Mouse (Mus musculus) telencephalon, adult 2 months (tissue): ENCODE measurements around the gene Zfp422.

Experiments
- DNase-seq: peaks from one replicate; pipeline ENCODE4 v3.0.0-alpha.2; 2011; ENCODE audit warnings: low read depth, low spot score

Gene Zfp422

DNA sequence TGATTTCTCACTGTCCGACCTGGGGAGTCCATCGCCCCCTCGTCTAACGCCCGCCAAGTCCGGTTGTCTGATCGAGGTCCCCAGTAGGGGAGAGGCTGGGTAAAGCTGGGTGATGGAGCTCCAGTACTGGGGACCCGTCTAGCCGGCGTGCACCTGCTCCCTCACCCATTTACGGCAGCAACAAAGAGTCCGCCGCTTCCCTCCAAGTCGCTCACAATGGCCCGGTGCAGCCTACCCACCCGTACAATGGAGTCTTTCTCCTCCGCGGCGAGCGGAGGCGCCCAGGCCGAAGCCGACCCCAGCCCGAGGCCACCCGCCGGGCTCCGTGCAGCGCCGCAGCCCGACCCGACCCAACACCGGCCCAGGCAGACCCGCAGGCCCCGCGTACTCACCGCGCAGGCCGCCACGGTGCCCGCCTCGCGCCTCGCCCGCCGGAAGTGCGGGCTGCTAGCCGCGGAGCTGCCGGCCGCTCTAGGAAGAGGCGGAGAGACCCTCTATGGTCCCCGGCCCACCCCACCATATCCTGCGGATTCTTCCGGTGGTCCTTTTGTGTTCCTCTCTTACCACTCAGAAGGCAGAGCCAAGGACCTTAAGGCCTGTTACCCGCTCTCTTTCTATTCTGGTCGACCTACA lies at the start of gene Zfp422:
Zfp422 (minus strand) TSS at position 461 of the 633 bp plus-strand sequence.
- DNase-seq: peak; percentile 53

DNA sequence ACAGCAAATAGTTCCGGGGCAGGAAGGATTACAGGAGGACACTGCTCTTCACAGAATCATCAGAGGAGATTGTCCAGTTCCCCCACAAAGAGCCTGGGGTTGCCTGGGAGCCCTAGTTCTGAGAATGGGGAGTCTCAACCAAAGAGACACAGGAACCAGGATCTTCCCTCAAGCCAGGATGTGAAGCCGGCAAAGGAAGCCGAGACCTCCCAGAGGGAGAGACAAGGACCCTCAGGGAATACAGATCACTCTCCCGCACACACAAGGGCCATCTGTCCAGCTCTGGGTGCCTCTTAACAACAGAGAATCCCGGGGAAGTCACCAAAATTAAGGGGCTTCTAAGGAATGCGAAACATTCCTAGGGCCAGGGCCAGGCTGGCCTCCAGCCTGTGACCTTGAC lies 48.5 kb upstream of the Zfp422 start:
- DNase-seq: no peak

DNA sequence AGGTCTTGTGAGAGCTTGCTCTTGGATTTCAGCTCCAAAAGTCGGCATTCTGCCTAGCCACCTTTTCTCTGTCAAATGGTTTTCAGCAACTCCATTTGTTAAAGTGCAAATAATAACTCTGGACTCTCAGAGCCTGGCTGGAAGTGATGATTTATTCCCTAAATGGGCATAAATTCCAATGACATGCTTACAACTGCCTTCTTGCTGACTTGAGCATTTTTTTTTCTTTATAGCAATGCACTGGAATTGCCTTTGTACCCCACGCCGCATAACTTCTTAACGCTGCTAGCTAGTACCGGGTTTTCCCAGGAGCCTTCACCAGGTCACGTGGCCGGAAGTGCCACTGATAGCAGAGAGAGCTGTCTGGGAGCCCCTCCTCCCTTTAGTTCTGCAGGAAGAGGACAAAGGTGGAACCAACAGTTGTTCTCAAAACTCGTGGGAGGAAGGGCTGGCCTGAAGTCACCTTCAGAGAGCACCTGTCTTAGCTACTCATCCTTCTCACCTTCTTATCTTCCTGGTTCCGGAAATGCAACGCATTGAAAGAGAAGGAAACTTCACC lies 47.6 kb upstream of the Zfp422 start:
- no peak for DNase-seq

DNA sequence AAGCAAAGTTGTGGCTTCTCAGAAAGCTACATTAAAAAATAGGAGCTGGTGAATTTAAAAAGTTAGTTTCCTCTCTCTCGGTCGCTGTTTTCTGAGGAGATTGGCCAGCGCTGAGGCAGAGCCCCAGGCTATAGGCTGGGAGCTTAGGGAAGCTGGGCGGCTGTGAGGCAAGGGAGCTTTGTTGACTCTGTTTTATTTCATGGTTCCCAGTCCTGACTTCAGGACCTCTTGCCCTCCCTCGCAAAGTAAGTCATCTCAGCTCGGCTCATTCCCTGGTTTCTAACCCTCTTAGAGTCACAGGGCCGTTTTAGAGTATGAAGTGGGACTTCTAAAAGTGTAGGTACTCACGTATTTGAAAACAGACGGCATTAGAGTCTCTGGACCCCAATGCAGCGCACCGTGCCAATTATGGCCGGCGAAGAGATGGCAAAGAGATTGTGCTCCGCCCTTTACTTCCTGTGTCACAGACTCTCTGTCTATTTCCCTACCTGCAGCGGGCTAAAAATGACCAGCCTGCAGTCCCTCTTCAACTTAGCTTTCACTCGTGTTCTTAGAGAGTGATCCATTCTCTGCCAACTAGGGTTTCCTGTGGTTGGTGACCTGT lies 45.6 kb upstream of the Zfp422 start:
- DNase-seq: no peak

DNA sequence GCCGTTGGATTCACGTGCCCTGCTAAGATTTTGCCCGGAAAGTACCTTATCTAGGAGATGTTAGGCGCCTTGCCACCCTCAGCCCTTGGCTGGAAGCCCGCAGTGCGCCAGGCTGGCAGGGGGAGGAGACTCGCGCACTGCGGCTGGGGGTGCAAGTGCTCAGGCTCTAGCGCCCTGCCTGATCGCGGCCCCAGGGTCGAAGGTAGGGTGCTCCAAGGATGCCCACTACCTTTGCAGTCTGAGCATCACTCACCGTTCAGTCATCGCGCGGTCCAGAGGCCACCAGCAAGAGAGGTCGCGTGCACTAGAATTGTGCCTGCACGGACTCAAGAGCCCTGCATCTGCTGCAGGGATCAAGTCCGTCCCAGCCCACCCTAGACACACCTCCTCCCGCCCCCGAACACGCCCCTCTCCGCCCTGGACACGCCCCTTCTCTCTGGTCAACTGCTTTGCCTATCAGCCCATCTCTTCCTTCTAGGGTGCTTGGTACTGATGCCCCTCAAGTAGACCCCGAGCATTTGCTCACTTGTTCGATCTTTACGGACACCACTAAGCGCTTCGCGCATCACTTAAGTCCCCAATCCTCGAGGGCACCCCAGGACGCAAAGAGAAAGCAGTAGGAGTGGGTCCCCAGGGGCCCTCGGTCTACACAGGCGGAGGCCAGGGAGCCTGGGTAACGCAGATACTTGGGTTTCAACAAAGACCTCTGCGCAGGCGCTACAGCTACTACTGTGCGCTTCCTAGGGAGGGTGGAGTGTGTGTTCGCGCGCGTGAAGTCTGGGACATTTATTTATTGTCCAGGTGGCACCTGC lies 44.9 kb upstream of the Zfp422 start, which contains the start of gene Rassf4:
Rassf4 (minus strand) TSS at position 482 of the 812 bp plus-strand sequence.
- DNase-seq: no peak

DNA sequence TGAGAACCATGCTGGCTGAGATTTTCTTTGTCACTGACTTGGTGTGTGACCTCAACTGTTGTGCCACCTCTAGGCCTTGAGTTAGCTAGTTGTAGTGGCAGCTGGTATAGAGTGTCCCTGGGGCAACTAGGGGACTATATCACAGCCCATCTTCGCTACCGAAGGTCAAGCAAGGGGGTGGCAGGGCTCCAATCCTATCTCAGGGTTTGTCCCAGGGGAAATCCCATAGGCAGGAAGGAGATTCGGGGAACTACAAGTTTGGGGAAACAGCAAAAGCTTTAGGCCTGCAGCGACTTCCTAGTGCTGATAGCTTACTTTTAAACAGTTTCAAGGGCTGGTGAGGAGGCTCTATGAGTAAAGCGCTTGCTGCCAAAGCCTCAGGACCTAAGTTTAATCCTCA lies 43.5 kb upstream of the Zfp422 start:
- no peak for DNase-seq

DNA sequence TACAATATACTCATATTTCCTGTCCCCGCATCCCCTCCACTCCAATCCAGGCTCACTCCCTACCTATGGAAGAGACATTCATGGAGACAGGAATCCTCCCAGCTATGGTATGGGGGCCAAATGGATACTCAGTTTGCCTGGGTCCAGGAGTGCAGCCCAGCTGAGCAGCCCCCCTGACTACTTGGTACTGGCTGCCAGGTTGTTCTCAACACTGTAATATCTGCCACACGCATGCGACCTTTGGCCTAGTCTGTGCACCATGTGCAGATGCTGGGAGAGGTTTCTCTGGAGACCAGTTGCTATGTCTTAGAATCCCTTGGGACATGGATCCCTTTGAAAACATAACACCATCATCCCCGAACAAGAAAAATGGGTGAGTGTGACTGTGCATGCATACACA lies 43.0 kb upstream of the Zfp422 start:
- no peak for DNase-seq

DNA sequence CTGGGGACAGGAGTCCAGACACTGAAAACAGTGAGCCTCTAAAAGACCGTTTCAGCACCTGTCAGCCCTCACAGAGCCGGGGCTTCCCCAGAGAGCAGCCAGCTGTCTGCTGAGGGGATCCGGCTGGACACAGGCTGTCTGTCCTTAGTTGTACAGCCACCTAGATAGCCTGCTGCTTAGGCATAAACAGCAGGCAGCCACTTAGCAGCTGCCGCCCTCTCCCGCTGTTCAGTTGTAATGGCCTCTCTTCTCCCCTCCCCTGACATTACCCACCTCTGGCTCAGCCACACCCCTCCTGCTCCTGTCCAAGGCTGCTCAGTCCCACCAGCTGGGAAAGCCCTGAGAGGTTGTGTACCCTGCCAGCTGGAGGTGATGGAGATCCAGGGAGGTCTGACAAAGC lies 42.2 kb upstream of the Zfp422 start:
- DNase-seq: no peak

DNA sequence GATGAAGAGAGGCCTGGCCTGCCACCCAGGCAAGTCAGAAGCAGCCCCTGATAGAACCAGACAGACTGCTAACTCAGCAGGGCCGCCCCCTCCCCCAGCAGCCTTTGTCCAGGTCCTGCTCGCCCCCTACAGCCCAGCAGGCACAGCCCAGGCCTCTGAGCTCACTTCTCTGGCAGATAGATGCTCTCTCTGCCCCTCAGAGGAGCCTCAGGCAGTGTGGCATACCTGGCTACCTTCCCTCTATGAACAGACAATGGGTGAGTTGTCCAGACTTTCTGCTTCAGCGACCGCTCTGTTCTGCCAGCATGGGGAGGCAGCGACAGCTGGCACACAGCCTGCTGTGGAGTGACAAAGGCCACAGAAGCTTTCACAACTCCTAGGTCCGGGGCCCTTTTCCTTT lies 41.3 kb upstream of the Zfp422 start:
- DNase-seq: no peak

DNA sequence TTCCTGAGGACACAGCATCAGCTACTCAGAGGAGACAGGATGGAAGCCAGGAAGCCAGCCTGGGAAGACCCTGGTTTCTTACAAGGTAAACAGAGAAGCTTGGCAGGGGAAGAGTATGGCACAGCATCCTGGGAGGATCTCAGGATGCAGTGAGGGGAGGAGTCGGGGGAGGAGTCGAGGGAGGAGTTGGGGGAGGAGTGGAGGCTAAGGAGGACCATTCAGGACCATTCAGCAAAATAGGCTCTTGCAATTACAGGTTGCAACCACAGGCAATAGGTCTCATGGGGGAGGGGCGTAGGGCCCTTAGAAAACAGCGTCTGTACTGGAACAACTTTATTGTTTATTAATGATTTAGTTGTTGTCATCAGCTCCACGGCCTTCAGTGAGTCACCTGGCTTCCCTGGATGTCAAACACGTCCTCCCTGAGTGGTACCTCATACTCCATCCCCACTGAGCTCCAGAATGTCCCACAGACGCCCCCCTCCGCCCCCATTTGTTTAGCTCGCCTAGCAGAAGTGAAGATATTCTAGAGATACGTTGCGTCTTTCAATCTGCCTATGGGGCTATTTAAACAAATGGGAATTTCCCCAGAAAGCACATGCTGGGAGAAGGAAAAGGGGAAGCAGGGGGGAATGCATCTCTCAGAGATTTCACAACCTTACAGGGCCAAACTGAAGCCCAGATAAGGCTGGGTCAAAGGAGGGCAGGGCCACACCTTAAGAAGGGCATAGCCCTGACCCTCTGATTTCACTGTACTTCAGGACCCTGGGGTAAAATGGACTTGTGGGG lies 40.1 kb upstream of the Zfp422 start:
- no peak for DNase-seq

DNA sequence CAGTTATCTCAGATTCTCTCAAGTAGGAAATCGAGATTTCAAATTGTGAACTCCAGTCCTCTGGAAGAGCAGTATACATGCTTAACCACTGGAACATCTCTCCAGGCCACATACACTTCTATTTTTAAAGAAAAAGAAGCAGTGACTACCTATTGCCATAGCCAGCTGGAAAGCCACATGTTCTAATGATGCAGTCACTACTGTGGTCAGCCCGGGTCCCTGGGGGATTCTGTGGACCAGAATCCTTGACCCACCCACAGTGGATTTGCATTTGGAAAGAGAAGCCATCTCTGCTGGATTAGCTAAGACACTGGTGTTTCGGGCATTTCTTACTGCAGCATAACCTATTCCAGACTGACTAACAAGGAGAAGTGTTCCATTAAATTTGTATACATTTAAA lies 38.6 kb upstream of the Zfp422 start:
- no peak for DNase-seq

DNA sequence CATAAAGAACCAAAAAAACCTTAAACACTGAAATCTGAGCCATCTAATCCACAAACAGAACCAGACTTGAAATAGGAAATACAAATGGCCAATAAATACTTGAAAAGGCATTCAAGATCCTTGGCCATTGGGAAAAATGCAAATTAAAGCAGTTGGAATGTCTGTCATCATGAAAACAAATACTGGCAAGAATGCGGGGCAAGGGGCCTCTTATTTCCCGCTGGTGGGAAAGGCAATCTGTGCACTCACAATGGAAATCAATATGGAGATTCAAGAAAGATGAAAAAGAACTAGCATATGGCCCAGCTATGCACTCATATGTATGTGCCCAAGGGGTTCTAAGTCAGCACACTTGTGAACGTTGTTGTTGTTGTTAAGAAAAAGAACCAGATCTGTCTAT lies 38.1 kb upstream of the Zfp422 start:
- no peak for DNase-seq

DNA sequence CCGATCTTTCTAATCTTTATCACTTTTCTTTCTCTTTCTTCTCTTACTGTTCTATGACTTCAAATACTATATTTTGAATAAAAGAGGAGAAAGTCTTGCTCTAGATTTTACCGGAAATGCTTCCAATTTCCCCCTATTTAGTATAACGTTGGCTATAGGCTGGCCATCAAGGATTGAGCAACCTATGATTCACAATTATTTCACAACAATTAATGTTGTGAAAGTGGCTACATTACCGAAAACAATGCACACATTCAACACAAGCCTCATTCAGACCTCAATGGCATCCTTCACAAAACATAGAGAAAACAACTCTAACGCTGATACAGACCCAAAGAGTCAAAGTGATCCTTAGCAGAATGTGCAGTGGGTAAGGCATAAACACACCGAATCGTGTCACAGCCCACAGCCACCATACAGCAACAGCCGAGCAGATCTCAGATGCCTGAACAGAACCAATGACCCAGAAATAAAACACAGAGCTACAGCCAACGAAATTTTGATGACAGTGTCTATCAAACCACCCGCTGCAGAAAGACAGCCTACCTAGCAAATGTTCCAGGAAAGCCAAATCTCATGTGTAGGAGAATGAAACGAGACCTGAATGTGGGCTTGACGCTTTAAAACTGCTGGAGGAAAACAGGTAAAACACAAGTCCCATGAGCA lies 37.4 kb upstream of the Zfp422 start:
- no peak for DNase-seq

DNA sequence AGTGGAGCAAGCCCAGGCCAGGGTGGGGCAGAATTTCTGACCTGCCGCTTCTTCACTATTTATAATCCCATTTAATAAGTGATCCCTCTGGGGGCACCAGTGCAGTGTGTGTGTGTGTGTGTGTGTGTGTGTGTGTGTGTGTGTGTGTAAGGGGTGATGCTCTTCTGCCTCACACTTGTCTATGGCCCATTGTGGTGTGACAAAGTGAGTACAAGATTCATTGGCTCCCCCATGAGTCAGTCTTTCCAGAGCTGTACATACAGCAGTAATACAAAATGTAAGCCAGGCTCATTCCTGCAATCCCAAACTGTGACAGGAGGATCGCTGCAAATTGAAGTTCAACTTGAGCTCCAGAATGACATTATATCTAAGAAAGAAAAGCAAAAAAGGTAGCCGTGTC lies 36.0 kb upstream of the Zfp422 start:
- DNase-seq: no peak

DNA sequence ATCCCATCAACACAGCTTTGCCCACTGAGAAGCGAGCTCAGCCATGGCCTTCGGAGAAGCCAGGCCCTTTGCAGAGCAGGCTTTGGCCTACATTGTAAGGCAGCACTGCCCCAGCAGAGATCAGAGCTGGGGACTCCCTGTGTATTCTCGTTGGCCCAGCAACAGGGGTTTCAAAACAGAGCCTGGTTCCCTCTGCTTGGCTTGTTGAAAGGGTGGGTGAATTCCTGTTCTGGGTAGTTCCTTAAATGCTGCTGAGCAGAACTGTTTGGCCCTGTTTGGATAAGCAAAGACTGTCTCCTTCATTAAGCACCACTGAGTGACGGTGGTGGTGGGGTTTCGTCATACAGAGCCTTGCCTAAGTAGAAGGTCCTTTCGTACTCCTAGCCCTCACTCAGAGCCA lies 35.2 kb upstream of the Zfp422 start:
- DNase-seq: no peak

DNA sequence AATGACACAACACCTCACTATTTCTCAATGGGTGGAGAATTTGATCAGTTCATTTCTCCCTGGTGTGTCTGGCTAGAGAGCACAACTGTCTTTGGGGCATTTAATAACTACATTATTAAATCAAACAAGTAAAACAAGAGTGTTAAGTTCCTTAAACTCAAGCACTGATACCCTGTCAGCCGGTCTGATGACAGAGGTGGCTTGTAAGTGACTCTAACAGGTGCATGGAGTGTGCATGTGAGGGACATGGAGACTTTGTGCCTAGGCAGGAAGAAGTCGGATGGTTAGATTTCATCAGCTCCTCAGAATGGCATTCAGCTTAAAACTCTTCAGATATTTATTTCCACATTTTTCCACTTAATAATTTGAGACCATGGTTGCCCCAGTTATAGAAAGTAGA lies 34.6 kb upstream of the Zfp422 start:
- no peak for DNase-seq

DNA sequence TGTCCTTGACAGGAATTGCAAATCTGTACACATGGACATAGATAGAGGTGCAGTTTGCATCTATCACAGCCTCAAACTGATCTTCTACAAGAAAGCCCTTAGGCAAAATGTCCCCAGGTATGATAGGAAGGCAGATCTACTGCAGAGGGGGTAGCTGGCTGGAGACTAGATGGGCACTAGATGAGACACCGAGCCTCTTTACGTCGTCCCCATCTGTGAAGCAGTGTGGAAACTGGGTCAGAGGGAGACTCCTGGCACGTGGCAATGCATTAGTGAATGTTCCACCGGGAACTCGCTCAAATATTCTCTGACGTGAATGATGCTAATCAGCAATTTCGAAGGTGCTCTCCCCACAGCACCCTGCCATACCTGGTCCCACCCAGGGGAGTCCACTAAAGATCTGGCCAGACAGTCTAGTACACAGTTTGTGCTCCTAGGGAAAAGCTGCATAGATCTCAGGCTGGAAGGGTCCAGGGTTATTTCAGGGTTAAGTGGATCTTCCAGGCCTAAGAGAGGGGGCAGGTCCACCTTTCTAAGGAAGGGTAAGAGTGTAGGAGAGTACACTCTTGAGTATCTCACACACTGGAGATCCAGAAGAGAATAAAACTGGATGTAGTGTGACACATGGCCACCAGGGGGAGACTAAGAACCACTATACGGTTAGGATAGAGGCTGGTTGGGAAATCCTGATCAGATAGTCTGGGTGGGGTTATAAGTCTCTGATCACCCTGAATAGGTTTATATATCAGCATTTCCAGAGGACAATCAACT lies 25.1 kb upstream of the Zfp422 start:
- DNase-seq: no peak

DNA sequence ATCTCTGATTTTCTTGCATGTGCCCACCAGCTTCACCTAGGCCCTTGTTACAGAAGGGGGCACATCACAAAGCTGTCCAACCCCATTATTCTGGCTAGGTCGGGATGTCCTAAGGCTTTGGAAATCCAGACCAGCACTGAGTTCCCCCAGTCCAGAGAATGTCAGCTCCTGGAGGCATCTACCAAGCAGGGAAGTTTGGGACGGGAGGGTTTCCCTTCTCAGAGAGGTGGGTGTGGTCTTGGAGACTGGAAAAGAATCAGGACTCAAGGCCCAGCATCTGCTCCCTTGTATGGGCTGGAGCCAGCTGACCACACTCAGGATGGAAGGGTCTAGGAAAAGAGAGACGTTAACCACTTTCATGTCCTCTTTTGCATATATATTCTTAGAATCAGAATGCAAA lies 24.4 kb upstream of the Zfp422 start:
- DNase-seq: no peak

DNA sequence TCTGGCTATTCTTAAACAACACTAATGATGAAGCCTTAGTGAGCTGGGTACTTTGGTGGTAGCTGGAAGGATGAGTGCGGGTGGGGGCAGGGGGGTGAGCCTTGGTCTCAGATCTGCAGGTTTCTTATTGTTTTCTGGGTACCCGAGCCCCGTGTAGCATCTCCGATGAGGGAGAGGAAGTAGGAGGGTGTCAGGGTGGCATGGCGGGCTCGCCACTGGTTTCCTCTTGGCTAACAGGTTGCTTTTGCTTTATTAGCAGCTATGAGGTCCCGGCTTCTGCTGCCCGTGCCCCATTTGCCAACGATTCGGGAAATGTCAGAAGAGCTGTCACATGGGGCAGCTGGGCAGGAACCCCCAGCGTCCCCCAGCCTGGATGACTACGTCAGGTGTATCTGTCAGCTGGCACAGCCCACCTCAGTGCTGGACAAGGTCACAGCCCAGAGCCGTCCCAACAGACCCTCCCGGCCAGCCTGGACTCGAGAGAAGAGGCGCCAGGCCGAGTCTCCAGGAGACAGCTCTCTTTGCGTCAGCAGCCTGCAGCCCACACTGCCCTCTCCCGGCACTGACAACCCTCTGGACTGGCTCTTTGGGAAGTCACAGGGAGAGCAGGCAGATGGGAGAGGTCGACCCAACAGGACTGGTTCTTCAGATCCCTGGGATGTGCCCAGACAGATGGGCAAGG lies 22.8 kb upstream of the Zfp422 start:
- no peak for DNase-seq

DNA sequence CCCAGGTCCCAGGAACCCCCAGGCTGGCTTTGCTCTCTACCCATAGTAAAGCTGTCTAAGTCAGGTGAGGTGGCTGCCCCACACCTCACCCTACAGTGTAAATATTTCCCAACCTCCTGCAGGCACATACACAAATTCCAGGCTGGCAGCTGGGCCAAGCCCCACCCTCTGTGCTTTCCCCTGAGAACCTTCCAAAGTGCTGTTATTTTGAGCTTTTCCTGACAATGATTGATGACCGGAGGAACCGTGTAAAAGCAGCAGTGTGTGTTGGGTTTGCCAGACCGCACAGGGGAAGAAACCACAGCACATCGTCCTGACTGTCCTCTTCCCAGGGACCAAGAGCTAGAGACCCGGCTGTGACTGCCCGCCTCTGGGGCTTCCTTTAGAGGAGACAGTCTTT lies 21.6 kb upstream of the Zfp422 start, which contains the start of gene Depp1:
Depp1 (plus strand) TSS at position 204 of the 400 bp plus-strand sequence.
- DNase-seq: no peak
